In genomic region chr5:113336281-113336680, GRCm38 (mm10) we compare ENCODE assay signal across 18 mouse cellular contexts. TPM values are rescaled to one million over a fixed set of nuclear protein-coding genes. Genes with fewer than 3 reads are reported as not detected.
DNase-seq lines count a peak whose midpoint lies in the region; ATAC-seq lines count a peak whose summit lies in the region.
"Had no signal": no experiment of that assay in that cellular context is flagged by ENCODE, and none has a peak within 500 bp of the region (broad histone marks: within the 10 kb centered on the region; RNA-seq: fewer than 3 reads in every experiment).

No protein-coding gene starts in this region.

- H3K9me3 ChIP-seq in forebrain, embryonic 13.5 days (replicated peaks), result no peaks in the 10 kb centered on the region; the same call in 1 of the 2 replicates
- H3K9me3 ChIP-seq in forebrain, embryonic 10.5 days, result peaks cover 4% of the 10 kb centered on the region; the same call in 1 of the 2 replicates
- H3K9me3 ChIP-seq in hindbrain, embryonic 11.5 days (ENCODE audit: control insufficient read depth, low read length), result no peaks in the 10 kb centered on the region
- H3K9me3 ChIP-seq in hindbrain, embryonic 16.5 days (ENCODE audit: control insufficient read depth, low read length), result no peaks in the 10 kb centered on the region
- no peaks in the 10 kb centered on the region for H3K9me3 ChIP-seq in midbrain, embryonic 11.5 days (ENCODE audit: control insufficient read depth, low read length)
- no peaks in the 10 kb centered on the region for H3K9me3 ChIP-seq in midbrain, embryonic 15.5 days
- no peaks in the 10 kb centered on the region for H3K9me3 ChIP-seq in hindbrain, embryonic 15.5 days

- no peak overlapping the region for H3K4me2 ChIP-seq in forebrain, embryonic 13.5 days
- no peak overlapping the region; the same call in 1 of the 2 replicates for H3K4me2 ChIP-seq in hindbrain, embryonic 11.5 days (replicated peaks; ENCODE audit: low read depth, low read length)
- no peak overlapping the region for H3K4me2 ChIP-seq in hindbrain, embryonic 16.5 days (ENCODE audit: low read length)
- H3K4me2 ChIP-seq in midbrain, embryonic 11.5 days, result peak overlapping the region; percentile 41; the same call in 1 of the 2 replicates
- H3K4me2 ChIP-seq in midbrain, embryonic 15.5 days, result no peak overlapping the region
- peak overlapping the region; percentile 30; the same call in 1 of the 2 replicates for H3K4me2 ChIP-seq in hindbrain, embryonic 15.5 days

- H3K36me3 ChIP-seq in forebrain, embryonic 13.5 days (ENCODE audit: poor library complexity, severe bottlenecking), result no peaks in the 10 kb centered on the region
- H3K36me3 ChIP-seq in forebrain, embryonic 10.5 days (replicated peaks), result no peaks in the 10 kb centered on the region
- H3K36me3 ChIP-seq in hindbrain, embryonic 11.5 days (ENCODE audit: control insufficient read depth, insufficient read depth, low read length), result no peaks in the 10 kb centered on the region
- no peaks in the 10 kb centered on the region for H3K36me3 ChIP-seq in hindbrain, embryonic 16.5 days (ENCODE audit: control insufficient read depth, insufficient read depth, low read length)
- no peaks in the 10 kb centered on the region for H3K36me3 ChIP-seq in midbrain, embryonic 11.5 days (ENCODE audit: control insufficient read depth, insufficient read depth, low read length)
- no peaks in the 10 kb centered on the region for H3K36me3 ChIP-seq in midbrain, embryonic 15.5 days (replicated peaks)
- no peaks in the 10 kb centered on the region for H3K36me3 ChIP-seq in hindbrain, embryonic 15.5 days

- no peak for ATAC-seq in forebrain, embryonic 13.5 days
- no peak for ATAC-seq in hindbrain, embryonic 11.5 days (ENCODE audit: low FRiP score)
- ATAC-seq in hindbrain, embryonic 16.5 days, result no peak
- no peak for ATAC-seq in midbrain, embryonic 11.5 days (ENCODE audit: low FRiP score)
- ATAC-seq in midbrain, embryonic 15.5 days (replicated peaks), result no peak
- no peak for ATAC-seq in hindbrain, embryonic 15.5 days (ENCODE audit: low FRiP score, low read depth)
- ATAC-seq: inflammation-experienced regulatory T-cells, adult 6 months had no signal

- peaks cover 17% of the 10 kb centered on the region for H3K4me1 ChIP-seq in forebrain, embryonic 13.5 days
- peaks cover 23% of the 10 kb centered on the region for H3K4me1 ChIP-seq in forebrain, embryonic 10.5 days
- H3K4me1 ChIP-seq in hindbrain, embryonic 11.5 days (replicated peaks; ENCODE audit: control insufficient read depth, insufficient read depth, low read length), result peaks cover 4% of the 10 kb centered on the region
- H3K4me1 ChIP-seq in hindbrain, embryonic 16.5 days (ENCODE audit: control insufficient read depth, insufficient read depth, low read depth, low read length), result peaks cover 6% of the 10 kb centered on the region
- H3K4me1 ChIP-seq in midbrain, embryonic 11.5 days (ENCODE audit: control insufficient read depth, insufficient read depth, low read length), result peaks cover 11% of the 10 kb centered on the region
- H3K4me1 ChIP-seq in midbrain, embryonic 15.5 days, result peaks cover 17% of the 10 kb centered on the region
- peaks cover 14% of the 10 kb centered on the region for H3K4me1 ChIP-seq in hindbrain, embryonic 15.5 days (replicated peaks)

- H3K4me3 ChIP-seq in forebrain, embryonic 13.5 days, result peak overlapping the region; percentile 25; the same call in 1 of the 2 replicates
- H3K4me3 ChIP-seq in forebrain, embryonic 10.5 days, result no peak overlapping the region
- H3K4me3 ChIP-seq in hindbrain, embryonic 11.5 days (ENCODE audit: low read depth, low read length), result peak overlapping the region; percentile 26; the same call in 1 of the 2 replicates
- no peak overlapping the region for H3K4me3 ChIP-seq in hindbrain, embryonic 16.5 days (ENCODE audit: low read length)
- H3K4me3 ChIP-seq in midbrain, embryonic 11.5 days (ENCODE audit: low read depth, low read length), result no peak overlapping the region
- no peak overlapping the region for H3K4me3 ChIP-seq in midbrain, embryonic 15.5 days
- no peak overlapping the region for H3K4me3 ChIP-seq in hindbrain, embryonic 15.5 days
- H3K4me3 ChIP-seq: myocyte had no signal

- 29% methylated on average over 9 of the region's 9 CpGs for WGBS in forebrain, embryonic 13.5 days
- 28% methylated on average over 9 of the region's 9 CpGs for WGBS in forebrain, embryonic 10.5 days
- 24% methylated on average over 9 of the region's 9 CpGs for WGBS in hindbrain, embryonic 11.5 days
- WGBS in hindbrain, embryonic 16.5 days, result 25% methylated on average over 9 of the region's 9 CpGs
- 22% methylated on average over 9 of the region's 9 CpGs for WGBS in midbrain, embryonic 11.5 days
- 30% methylated on average over 9 of the region's 9 CpGs for WGBS in midbrain, embryonic 15.5 days
- WGBS in hindbrain, embryonic 15.5 days, result 29% methylated on average over 9 of the region's 9 CpGs

- H3K27ac ChIP-seq in forebrain, embryonic 13.5 days, result no peak overlapping the region
- no peak overlapping the region for H3K27ac ChIP-seq in forebrain, embryonic 10.5 days
- no peak overlapping the region for H3K27ac ChIP-seq in hindbrain, embryonic 11.5 days (ENCODE audit: low read depth, low read length)
- no peak overlapping the region for H3K27ac ChIP-seq in hindbrain, embryonic 16.5 days (ENCODE audit: low read depth, low read length)
- H3K27ac ChIP-seq in midbrain, embryonic 11.5 days (ENCODE audit: low read depth, low read length), result no peak overlapping the region
- no peak overlapping the region for H3K27ac ChIP-seq in midbrain, embryonic 15.5 days
- H3K27ac ChIP-seq in hindbrain, embryonic 15.5 days (replicated peaks), result no peak overlapping the region

- DNase-seq in forebrain, embryonic 10.5 days (ENCODE audit: extremely low spot score, low spot score), result no peak
- no peak for DNase-seq in hindbrain, embryonic 11.5 days (ENCODE audit: low spot score)
- peak; percentile 87 for DNase-seq in midbrain, embryonic 11.5 days (ENCODE audit: low spot score, missing footprints)
- DNase-seq in urinary bladder, postnatal 14 days (ENCODE audit: low spot score), result no peak
- DNase-seq: adrenal gland, adult 8-10 months; cerebellum, adult 9-11 months; gastrocnemius, postnatal 36 days; lung, embryonic 14.5 days; right cerebral cortex, adult 18-20 months; thymus, adult 18-20 months had no signal

- peaks cover 74% of the 10 kb centered on the region for H3K27me3 ChIP-seq in forebrain, embryonic 13.5 days
- H3K27me3 ChIP-seq in forebrain, embryonic 10.5 days (ENCODE audit: poor library complexity, severe bottlenecking), result peaks cover 87% of the 10 kb centered on the region
- peaks cover 44% of the 10 kb centered on the region for H3K27me3 ChIP-seq in hindbrain, embryonic 11.5 days (ENCODE audit: control insufficient read depth, insufficient read depth, low read length)
- H3K27me3 ChIP-seq in hindbrain, embryonic 16.5 days (replicated peaks; ENCODE audit: control insufficient read depth, insufficient read depth, low read length), result peaks cover 30% of the 10 kb centered on the region
- peaks cover 35% of the 10 kb centered on the region for H3K27me3 ChIP-seq in midbrain, embryonic 11.5 days (ENCODE audit: control insufficient read depth, insufficient read depth, low read length)
- H3K27me3 ChIP-seq in midbrain, embryonic 15.5 days (replicated peaks), result peaks cover 46% of the 10 kb centered on the region
- peaks cover 57% of the 10 kb centered on the region for H3K27me3 ChIP-seq in hindbrain, embryonic 15.5 days

- no peak overlapping the region for H3K9ac ChIP-seq in forebrain, embryonic 13.5 days
- no peak overlapping the region for H3K9ac ChIP-seq in hindbrain, embryonic 11.5 days (ENCODE audit: low read depth, low read length)
- no peak overlapping the region for H3K9ac ChIP-seq in hindbrain, embryonic 16.5 days (ENCODE audit: low read depth, low read length)
- no peak overlapping the region for H3K9ac ChIP-seq in midbrain, embryonic 11.5 days (ENCODE audit: low read length)
- no peak overlapping the region for H3K9ac ChIP-seq in midbrain, embryonic 15.5 days
- H3K9ac ChIP-seq in hindbrain, embryonic 15.5 days, result no peak overlapping the region
- H3K9ac ChIP-seq: lung, embryonic 14.5 days had no signal

RNA-seq across cellular contexts. Expression of gene Aym1, which starts 20.8 kb away (rescaled TPM):
- not detected in 2 replicates for polyA plus RNA-seq in forebrain, embryonic 13.5 days (2015; fragmentation: Nextera tagmentation; extraction: Ambion mirVana)
- polyA plus RNA-seq in forebrain, embryonic 10.5 days (2016; fragmentation: Nextera tagmentation; extraction: Ambion mirVana), result not detected in 2 replicates
- not detected in 2 replicates for polyA plus RNA-seq in hindbrain, embryonic 11.5 days (2014; fragmentation: Nextera tagmentation; extraction: Ambion mirVana)
- not detected in 2 replicates for polyA plus RNA-seq in hindbrain, embryonic 16.5 days (2015; fragmentation: Nextera tagmentation; extraction: Ambion mirVana)
- polyA plus RNA-seq in midbrain, embryonic 11.5 days (2014; fragmentation: Nextera tagmentation; extraction: Ambion mirVana), result not detected in 2 replicates
- not detected in 2 replicates for polyA plus RNA-seq in midbrain, embryonic 15.5 days (2015; fragmentation: Nextera tagmentation; extraction: Ambion mirVana)
- not detected in 2 replicates for polyA plus RNA-seq in hindbrain, embryonic 15.5 days (2015; fragmentation: Nextera tagmentation; extraction: Ambion mirVana)
- polyA plus RNA-seq: inflammation-experienced regulatory T-cells, adult 6 months; liver, adult 2 months; lung, embryonic 14.5 days; myocyte; spleen, adult 2 months had no signal

RNA-seq across cellular contexts. Expression of gene Sgsm1, which starts 25.7 kb away (rescaled TPM):
- polyA plus RNA-seq in forebrain, embryonic 13.5 days (2015; fragmentation: Nextera tagmentation; extraction: Ambion mirVana), result 9.8 and 11.9 TPM in 2 replicates
- 15.5 and 18.2 TPM in 2 replicates for polyA plus RNA-seq in forebrain, embryonic 10.5 days (2016; fragmentation: Nextera tagmentation; extraction: Ambion mirVana)
- polyA plus RNA-seq in hindbrain, embryonic 11.5 days (2014; fragmentation: Nextera tagmentation; extraction: Ambion mirVana), result 8.5 and 10.5 TPM in 2 replicates
- polyA plus RNA-seq in hindbrain, embryonic 16.5 days (2015; fragmentation: Nextera tagmentation; extraction: Ambion mirVana), result 19.4 and 23.0 TPM in 2 replicates
- polyA plus RNA-seq in midbrain, embryonic 11.5 days (2014; fragmentation: Nextera tagmentation; extraction: Ambion mirVana), result 10.8 TPM in 2 replicates
- 23.9 and 27.4 TPM in 2 replicates for polyA plus RNA-seq in midbrain, embryonic 15.5 days (2015; fragmentation: Nextera tagmentation; extraction: Ambion mirVana)
- polyA plus RNA-seq in hindbrain, embryonic 15.5 days (2015; fragmentation: Nextera tagmentation; extraction: Ambion mirVana), result 20.6 and 21.1 TPM in 2 replicates
- polyA plus RNA-seq: inflammation-experienced regulatory T-cells, adult 6 months had no signal

Comparison
In these comparisons a context has a peak if more than half of its experiments do, and no peak if none do; other contexts are left out.
1. H3K4me2 ChIP-seq: peak in midbrain, embryonic 11.5 days (single experiment) and hindbrain, embryonic 15.5 days (single experiment); none in forebrain, embryonic 13.5 days (single experiment), hindbrain, embryonic 11.5 days (single experiment), hindbrain, embryonic 16.5 days (single experiment) and midbrain, embryonic 15.5 days (single experiment).
2. H3K4me3 ChIP-seq: peak in forebrain, embryonic 13.5 days (single experiment) and hindbrain, embryonic 11.5 days (single experiment); none in forebrain, embryonic 10.5 days (single experiment), hindbrain, embryonic 16.5 days (single experiment), midbrain, embryonic 11.5 days (single experiment), midbrain, embryonic 15.5 days (single experiment) and hindbrain, embryonic 15.5 days (single experiment).